Mouse (Mus musculus) limb, embryonic 14.5 days (tissue): ENCODE results near the gene Slc39a11. TPM values are rescaled to one million over a fixed set of nuclear protein-coding genes. Genes with fewer than 3 reads are reported as not detected.

ENCODE experiments used
- ATAC-seq: fragments of 200-750 bp; cut with Nextera tagmentation; 2 replicates; pipeline ENCODE4 v1.8.0; 2017; ENCODE audit warnings: low read depth, moderate number of reproducible peaks, moderate TSS enrichment; ENCODE audit not compliant: low FRiP score
- DNase-seq: peaks from one replicate; pipeline ENCODE4 v3.0.0-alpha.2; 2015; ENCODE audit warnings: low spot score
- H3K27ac ChIP-seq: fragments of 300-500 bp; sonication (generic); replicated peaks from 2 replicates; pipeline ENCODE4 v1.5.1; 2014; ENCODE audit warnings: low read depth, mild to moderate bottlenecking, low read length, moderate library complexity, mixed read lengths
- H3K27me3 ChIP-seq: fragments of 300-500 bp; sonication (generic); 2 replicates; pipeline ENCODE4 v1.6.1; 2014; ENCODE audit warnings: low read length, mixed read lengths; ENCODE audit not compliant: control insufficient read depth, insufficient read depth
- H3K36me3 ChIP-seq: fragments of 300-500 bp; sonication (generic); 2 replicates; pipeline ENCODE4 v1.6.1; 2014; ENCODE audit warnings: mild to moderate bottlenecking, low read length, moderate library complexity, mixed read lengths; ENCODE audit not compliant: control insufficient read depth, insufficient read depth
- H3K4me1 ChIP-seq: fragments of 300-500 bp; sonication (generic); 2 replicates; pipeline ENCODE4 v1.6.1; 2014; ENCODE audit warnings: antibody characterized with exemption, low read length, mixed read lengths; ENCODE audit not compliant: control insufficient read depth, insufficient read depth
- H3K4me2 ChIP-seq: fragments of 300-500 bp; sonication (generic); replicated peaks from 2 replicates; pipeline ENCODE4 v1.6.1; 2014; ENCODE audit warnings: low read depth, mild to moderate bottlenecking, low read length, moderate library complexity; ENCODE audit not compliant: severe bottlenecking
- H3K4me3 ChIP-seq: fragments of 300-500 bp; sonication (generic); replicated peaks from 2 replicates; pipeline ENCODE4 v1.5.1; 2014; ENCODE audit warnings: low read length
- H3K9ac ChIP-seq: fragments of 300-500 bp; sonication (generic); 2 replicates; pipeline ENCODE4 v1.6.1; 2014; ENCODE audit warnings: mild to moderate bottlenecking, low read depth, low read length, moderate library complexity; ENCODE audit not compliant: severe bottlenecking
- H3K9me3 ChIP-seq: fragments of 300-500 bp; sonication (generic); 2 replicates; pipeline ENCODE4 v1.6.1; 2016; ENCODE audit warnings: low read length; ENCODE audit not compliant: control insufficient read depth
- POLR2A ChIP-seq: fragments of 200-500 bp; IDR thresholded peaks from 2 replicates; pipeline ENCODE4 v1.8.0; 2012; ENCODE audit warnings: inconsistent platforms, mild to moderate bottlenecking, moderate library complexity, borderline replicate concordance; ENCODE audit not compliant: insufficient read depth, insufficient read length; ENCODE audit errors: extremely low read depth
- WGBS: fragments of 180-500 bp; shearing (Covaris S2); extraction: QIAGEN DNeasy Blood & Tissue Kit; methylation state at CpG from one replicate; pipeline ENCODE4 v1.1.7; 2014; 5-methylcytosine and 5-hydroxymethylcytosine counted together
- polyA plus RNA-seq, 2 experiments: library from polyadenylated mRNA; depleted of rRNA in 1 of 2; stranded (reverse) in 1 of 2; unstranded in 1 of 2; fragments of >200 nt; fragmentation: Nextera tagmentation in 1 of 2; extraction: Ambion mirVana in 1 of 2; gene quantifications; 2 replicates each; pipeline versions ENCODE4 v1.2.1 to v1.2.3; 2012 to 2014

Slc39a11 gene
- polyA plus RNA-seq, 2 experiments, result 17.2 to 24.5 TPM

GRCm38 (mm10) chr11:113654561-113655270, 4.8 kb upstream of the Slc39a11 start:
- DNase-seq (peak; percentile 73), ATAC-seq (no peak)
- peak overlapping the region; percentile 65 for H3K27ac ChIP-seq
- H3K9me3 ChIP-seq, result no peaks in the 10 kb centered on the region
- H3K27me3 ChIP-seq, result no peaks in the 10 kb centered on the region
- H3K36me3 ChIP-seq, result peaks cover 83% of the 10 kb centered on the region
- H3K4me2 ChIP-seq, result no peak overlapping the region
- TF ChIP-seq POLR2A, result no peak
- 30% methylated on average over 18 of the region's 18 CpGs for WGBS
- no peak overlapping the region for H3K9ac ChIP-seq
- peaks cover 16% of the 10 kb centered on the region for H3K4me1 ChIP-seq
- H3K4me3 ChIP-seq, result no peak overlapping the region

GRCm38 (mm10) chr11:113654105-113654504, 4.2 kb upstream of the Slc39a11 start:
- WGBS, result 75% methylated on average over 14 of the region's 15 CpGs
- TF ChIP-seq POLR2A, result no peak
- Histone ChIP-seq H3K9me3 (no peaks in the 10 kb centered on the region), H3K4me2 (no peak overlapping the region), H3K27ac (peak overlapping the region; percentile 65), H3K4me3 (no peak overlapping the region), H3K4me1 (peaks cover 16% of the 10 kb centered on the region), H3K9ac (no peak overlapping the region), H3K36me3 (peaks cover 77% of the 10 kb centered on the region), H3K27me3 (no peaks in the 10 kb centered on the region)
- DNase-seq (no peak), ATAC-seq (no peak)

- DNase-seq, result no peak
- Histone ChIP-seq H3K9ac (no peak overlapping the region), H3K4me1 (peaks cover 23% of the 10 kb centered on the region), H3K9me3 (no peaks in the 10 kb centered on the region), H3K27ac (no peak overlapping the region), H3K36me3 (peaks cover 61% of the 10 kb centered on the region), H3K4me3 (no peak overlapping the region), H3K4me2 (no peak overlapping the region), H3K27me3 (no peaks in the 10 kb centered on the region)
- ATAC-seq, result no peak
- TF ChIP-seq POLR2A, result no peak
- WGBS, result 85% methylated on average over 6 of the region's 6 CpGs
Measured at GRCm38 (mm10) chr11:113652516-113652915, 2.6 kb upstream of the Slc39a11 start.

- no peak overlapping the region for H3K9ac ChIP-seq
- no peak overlapping the region for H3K27ac ChIP-seq
- no peak for ATAC-seq
- H3K4me3 ChIP-seq, result no peak overlapping the region
- TF ChIP-seq POLR2A, result no peak
- no peaks in the 10 kb centered on the region for H3K9me3 ChIP-seq
- 46% methylated on average over 8 of the region's 8 CpGs for WGBS
- no peak overlapping the region for H3K4me2 ChIP-seq
- no peak for DNase-seq
- peaks cover 55% of the 10 kb centered on the region for H3K36me3 ChIP-seq
- H3K27me3 ChIP-seq, result no peaks in the 10 kb centered on the region
- peaks cover 23% of the 10 kb centered on the region for H3K4me1 ChIP-seq
Measured at GRCm38 (mm10) chr11:113651907-113652273, 2.0 kb upstream of the Slc39a11 start.

GRCm38 (mm10) chr11:113651206-113651906, 1.5 kb upstream of the Slc39a11 start:
- H3K27ac ChIP-seq, result no peak overlapping the region
- no peak overlapping the region for H3K4me3 ChIP-seq
- peaks cover 50% of the 10 kb centered on the region for H3K36me3 ChIP-seq
- DNase-seq (no peak), ATAC-seq (no peak)
- 43% methylated on average over 20 of the region's 22 CpGs for WGBS
- H3K9me3 ChIP-seq, result no peaks in the 10 kb centered on the region
- peaks cover 23% of the 10 kb centered on the region for H3K4me1 ChIP-seq
- H3K4me2 ChIP-seq, result peak overlapping the region; percentile 23; the same call in 1 of the 2 replicates
- no peaks in the 10 kb centered on the region for H3K27me3 ChIP-seq
- H3K9ac ChIP-seq, result no peak overlapping the region
- TF ChIP-seq POLR2A, result no peak
